15 mouse cellular contexts compared by ENCODE assay signal in genomic region chr9:48459391-48459790, GRCm38 (mm10).
"Had no signal": no experiment of that assay in that cellular context is flagged by ENCODE, and none has a peak within 500 bp of the region (broad histone marks: within the 10 kb centered on the region; RNA-seq: fewer than 3 reads in every experiment).

No protein-coding gene starts in this region.

- H3K36me3 ChIP-seq: neural tube, embryonic 12.5 days; neural tube, embryonic 13.5 days; neural tube, embryonic 15.5 days; stomach, embryonic 15.5 days had no signal

- H3K27ac ChIP-seq: neural tube, embryonic 12.5 days; neural tube, embryonic 13.5 days; neural tube, embryonic 15.5 days; stomach, embryonic 15.5 days; stomach, postnatal 0 days had no signal

- H3K9me3 ChIP-seq: neural tube, embryonic 12.5 days; neural tube, embryonic 13.5 days; neural tube, embryonic 15.5 days; stomach, embryonic 15.5 days had no signal

- DNase-seq: right cerebral cortex, adult 18-20 months; right cerebral cortex, postnatal 14 days; right cerebral cortex, postnatal 25 days; right cerebral cortex, postnatal 4 days; spleen, adult 18-20 months; thymus, adult 18-20 months; thymus, adult 2 months; thymus, postnatal 25 days; thymus, postnatal 36 days; thymus, postnatal 4 days had no signal

- H3K4me3 ChIP-seq: neural tube, embryonic 12.5 days; neural tube, embryonic 13.5 days; neural tube, embryonic 15.5 days; stomach, embryonic 15.5 days had no signal

- H3K27me3 ChIP-seq: neural tube, embryonic 12.5 days; neural tube, embryonic 13.5 days; neural tube, embryonic 15.5 days; stomach, embryonic 15.5 days had no signal

- H3K9ac ChIP-seq: neural tube, embryonic 12.5 days; neural tube, embryonic 13.5 days; neural tube, embryonic 15.5 days; stomach, embryonic 15.5 days had no signal

- H3K4me1 ChIP-seq: neural tube, embryonic 12.5 days; neural tube, embryonic 13.5 days; neural tube, embryonic 15.5 days; stomach, embryonic 15.5 days had no signal

- H3K4me2 ChIP-seq: neural tube, embryonic 12.5 days; neural tube, embryonic 13.5 days; neural tube, embryonic 15.5 days; stomach, embryonic 15.5 days had no signal
